Mouse (Mus musculus): ENCODE results near the gene Tcap.
A peak's percentile ranks its signal among the peaks of the same experiment; 100 is the strongest.

The Tcap gene

DNA sequence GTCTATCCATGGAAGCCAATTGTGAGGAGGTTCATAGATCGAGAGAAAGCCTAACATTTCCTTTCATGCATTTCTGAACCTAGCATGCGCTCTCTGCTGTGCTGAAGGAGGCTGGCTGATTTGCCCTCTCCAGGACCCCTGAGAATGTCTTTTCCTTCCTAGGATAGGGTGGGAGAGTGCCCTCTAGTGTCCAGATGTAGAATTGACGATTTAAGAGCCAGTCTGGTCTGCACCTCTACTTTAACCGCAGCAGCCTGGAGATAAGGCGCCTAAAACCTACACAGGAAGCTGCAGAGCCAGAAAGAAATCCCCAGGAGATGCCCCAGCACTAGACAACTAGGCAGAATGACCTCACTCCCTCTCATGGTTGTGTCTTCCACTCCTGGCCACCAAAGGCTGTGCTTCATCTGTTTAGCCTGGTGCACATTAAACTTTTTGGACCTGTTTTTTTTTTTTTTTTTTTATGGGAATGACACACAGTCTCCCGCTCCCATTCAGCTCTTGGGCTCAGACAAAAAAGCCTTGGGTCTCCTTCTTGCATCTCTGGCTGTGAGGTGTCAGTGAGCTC lies 27.8 kb upstream of the Tcap start:
- peak; percentile 53 for DNase-seq (ENCODE audit: low spot score)

DNA sequence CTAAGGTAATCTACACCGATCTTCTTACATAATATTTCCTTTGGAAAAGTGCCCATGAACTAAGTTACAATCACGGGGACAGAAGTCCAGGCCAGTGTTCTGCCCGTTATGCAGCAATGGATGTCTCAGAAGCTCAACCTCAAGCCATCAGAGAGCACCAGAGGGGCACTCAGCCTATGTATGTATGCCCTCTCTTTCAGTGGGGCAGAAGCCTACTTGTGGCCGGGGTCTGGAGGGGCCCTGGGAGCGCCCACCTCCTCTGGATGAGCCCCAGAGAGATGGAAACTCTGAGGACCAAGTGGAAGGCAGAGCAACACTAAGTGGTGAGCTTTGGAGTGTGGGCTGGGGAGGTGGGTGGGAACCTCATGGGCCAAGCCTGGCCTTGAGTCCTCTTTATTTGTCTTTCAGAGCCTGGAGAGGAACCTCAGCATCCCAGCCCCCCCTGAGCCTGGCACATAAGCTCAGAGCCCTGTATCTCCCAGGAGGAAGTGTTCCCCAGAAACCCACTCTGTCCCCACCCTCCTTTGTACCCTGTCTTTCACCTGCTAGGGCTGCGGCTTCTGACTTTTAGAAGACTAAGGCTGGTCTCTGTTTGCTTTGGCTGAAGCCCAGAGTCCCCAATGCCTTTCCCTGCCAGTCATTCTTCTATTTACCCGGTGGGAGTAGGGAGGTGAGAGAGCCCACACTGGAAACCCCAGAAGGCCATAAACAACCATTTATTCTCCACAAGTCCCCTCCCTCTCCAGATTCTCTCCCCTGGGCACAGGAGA lies 26.8 kb upstream of the Tcap start:
- DNase-seq (ENCODE audit: low spot score) = no peak

GRCm38 (mm10) chr11:98357396-98358160 lies 26.0 kb upstream of the Tcap start:
- DNase-seq (ENCODE audit: low spot score) = no peak

DNA sequence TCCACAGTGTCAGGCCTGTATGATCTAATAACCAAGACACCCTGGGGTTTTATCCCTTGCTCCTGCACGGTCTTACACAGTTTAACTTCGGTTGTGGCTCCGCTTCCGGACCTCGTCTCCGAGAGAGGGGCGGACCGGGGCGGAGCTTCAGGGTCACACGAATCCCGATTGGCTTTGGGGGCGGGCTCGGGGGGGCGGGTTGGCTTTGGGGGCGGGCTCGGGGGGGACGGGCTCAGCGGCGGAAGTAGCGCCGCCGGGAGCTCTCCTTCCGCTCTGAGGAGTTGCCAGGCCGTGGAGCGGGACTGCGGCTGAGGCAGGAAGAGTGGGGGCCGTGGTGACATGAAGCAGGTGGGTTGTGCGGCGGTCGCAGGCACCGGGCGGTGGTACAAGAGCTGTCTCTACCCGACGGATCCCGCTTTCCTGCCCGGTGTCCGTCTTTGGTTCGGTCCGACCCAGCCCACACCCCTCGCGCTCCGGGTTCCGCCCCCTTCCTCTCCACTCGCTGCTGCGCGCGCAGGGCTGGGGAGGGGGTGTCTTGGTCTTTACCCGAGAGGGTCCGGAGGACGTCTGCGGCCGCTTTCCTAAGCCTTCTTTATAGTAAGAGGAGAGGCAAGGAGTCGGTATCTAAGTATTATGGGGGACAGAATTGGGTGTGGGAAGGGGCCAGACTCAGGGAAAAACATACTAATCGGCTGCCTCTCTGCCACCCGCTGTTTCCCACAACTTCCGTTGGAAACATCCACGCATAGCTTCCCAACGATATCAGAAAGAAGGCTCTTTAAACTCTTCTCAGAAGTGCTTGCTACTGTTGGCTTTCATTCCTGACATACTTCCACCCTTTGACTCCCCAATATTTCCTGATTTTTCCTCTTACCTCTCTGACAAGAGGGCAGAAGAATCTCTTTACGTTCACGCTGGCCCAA lies 25.2 kb upstream of the Tcap start, which contains the start of gene Stard3:
Stard3 (plus strand) TSS at position 208 of the 923 bp plus-strand sequence.
- DNase-seq (ENCODE audit: low spot score) = peak; percentile 92

GRCm38 (mm10) chr11:98360866-98361521 lies 22.6 kb upstream of the Tcap start:
- no peak for DNase-seq (ENCODE audit: low spot score)

DNA sequence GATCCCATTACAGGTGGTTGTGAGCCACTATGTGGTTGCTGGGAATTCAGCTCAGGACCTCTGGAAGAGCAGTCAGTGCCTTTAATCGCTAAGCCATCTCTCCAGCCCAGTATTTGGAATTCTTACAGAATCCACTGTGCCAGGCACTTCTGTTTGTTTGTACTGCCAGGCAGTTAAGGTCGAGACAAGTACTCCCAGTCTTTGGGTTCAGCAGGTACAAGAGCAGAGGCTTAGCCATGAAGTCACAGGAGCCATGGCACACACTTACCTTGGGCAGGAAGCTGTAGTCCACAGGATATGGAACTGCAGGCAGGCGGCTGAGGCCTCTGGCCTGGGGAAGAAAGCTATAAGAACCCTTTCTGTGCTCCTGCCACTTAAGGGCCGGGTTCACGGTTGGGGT lies 19.8 kb upstream of the Tcap start:
- no peak for DNase-seq (ENCODE audit: low spot score)

DNA sequence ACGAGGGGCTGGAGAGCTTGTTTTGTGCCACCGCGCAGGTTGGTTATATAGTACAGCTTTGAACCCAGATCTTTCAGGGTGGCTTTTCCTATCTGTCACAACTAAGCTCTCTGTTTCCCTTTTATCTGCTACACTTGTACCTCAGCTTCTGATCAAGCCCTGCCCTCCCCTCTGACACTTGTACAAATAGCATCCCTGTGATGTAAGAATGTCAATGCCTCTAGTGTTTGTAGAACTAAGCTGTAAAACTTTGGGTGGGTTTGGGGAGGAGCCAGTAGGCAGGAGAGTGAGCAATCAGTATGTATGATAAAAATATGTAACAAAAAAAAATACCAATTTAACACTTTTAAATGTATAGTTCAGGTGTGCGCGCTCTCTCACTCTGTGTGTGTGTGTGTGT lies 19.2 kb upstream of the Tcap start:
- DNase-seq (ENCODE audit: low spot score) = no peak

DNA sequence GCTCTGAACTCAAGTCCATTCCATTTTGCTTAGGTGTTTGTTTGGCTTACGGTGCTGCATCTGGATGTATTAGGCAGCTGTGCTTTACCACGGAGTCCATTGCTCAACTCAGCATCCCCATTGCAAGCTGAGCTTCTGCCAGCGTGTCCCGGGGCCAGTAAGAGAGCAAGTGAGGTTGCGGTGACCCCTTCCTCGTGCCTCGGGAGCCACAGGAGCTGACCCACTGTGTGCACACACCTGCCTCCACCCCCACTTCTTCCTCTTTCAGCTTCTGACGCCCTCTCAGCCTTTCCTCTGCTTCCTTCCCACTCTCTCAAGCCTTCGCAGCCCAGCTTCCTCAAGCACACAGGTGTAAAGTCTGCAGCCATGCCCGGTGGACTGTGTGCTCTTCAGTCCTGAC lies 17.3 kb upstream of the Tcap start:
- DNase-seq (ENCODE audit: low spot score) = no peak

- DNase-seq (ENCODE audit: low spot score) = no peak
These were observed 16.3 kb upstream of the Tcap start for GRCm38 (mm10) chr11:98367171-98367862.

- no peak for DNase-seq (ENCODE audit: low spot score)
These were observed 15.8 kb upstream of the Tcap start for GRCm38 (mm10) chr11:98367863-98368186.

DNA sequence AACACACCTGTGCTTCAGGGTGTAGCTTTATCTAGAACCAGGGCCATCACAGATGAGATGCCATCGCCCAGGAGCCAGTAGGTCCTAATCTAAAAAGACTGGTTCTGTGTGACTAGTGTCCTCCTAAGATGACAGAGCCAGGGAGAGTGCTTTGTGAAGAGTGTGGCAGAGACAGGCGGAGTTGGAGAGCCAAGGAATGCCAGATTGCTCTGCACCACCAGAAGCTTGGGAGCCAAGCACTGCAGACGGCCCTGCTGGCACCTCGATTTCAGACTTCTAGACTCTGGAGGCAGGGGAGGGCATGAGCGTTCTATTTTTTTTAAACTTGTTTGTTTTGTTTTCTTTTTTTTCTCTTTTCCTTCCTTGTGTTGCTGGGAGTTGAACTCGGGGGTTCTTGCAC lies 14.3 kb upstream of the Tcap start:
- DNase-seq (ENCODE audit: low spot score) = no peak

DNA sequence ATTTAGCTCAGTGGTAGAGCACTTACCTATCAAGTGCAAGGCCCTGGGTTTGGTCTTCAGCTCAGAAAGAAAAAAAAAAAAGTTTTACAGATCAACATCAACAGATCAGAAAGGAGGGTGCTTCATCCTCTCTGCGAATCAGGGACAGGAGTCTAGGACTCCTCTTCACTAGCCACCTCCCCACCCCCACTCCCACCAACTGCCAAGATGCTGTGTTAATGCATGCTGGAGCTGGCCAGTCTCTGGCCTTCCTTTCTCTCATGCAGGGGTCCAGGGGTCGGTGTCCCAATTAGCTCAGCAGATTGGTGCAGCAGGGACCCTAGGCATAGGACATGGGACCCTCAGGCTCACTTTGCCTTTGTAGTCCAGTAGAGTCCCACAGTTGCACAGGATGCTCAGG lies 13.0 kb upstream of the Tcap start:
- no peak for DNase-seq (ENCODE audit: low spot score)

DNA sequence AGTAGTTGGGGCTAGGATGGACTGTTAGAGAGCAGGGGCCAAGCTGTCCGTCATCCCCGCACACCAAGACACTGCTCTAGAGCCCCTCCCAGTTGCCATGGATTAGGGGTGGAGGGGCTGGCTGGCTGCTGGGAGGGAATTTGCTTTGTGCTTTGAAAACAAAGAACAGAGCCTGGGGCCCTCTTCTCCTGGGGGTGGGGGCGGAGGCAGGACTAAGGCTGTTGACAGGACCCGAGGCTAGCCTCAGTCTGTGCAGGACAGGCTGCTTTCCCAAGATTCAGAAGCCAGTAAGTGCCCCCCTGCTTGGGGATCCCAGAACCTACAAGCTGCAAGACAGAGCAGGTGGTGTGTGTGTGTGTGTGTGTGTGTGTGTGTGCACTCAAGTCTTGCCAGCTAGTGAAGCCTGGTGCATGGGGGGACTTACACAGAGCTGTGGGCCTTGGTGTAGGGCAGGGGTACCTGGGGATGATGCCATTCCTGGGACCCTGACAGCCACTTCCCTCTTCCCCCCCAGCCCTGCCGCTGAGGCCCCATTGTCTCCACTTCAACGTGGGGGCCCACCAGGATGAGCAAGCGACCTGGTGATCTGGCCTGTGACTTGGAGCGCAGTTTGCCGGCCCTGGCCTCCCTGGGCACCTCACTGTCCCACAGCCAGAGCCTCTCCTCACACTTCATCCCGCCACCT lies 11.9 kb upstream of the Tcap start:
- no peak for DNase-seq (ENCODE audit: low spot score)

DNA sequence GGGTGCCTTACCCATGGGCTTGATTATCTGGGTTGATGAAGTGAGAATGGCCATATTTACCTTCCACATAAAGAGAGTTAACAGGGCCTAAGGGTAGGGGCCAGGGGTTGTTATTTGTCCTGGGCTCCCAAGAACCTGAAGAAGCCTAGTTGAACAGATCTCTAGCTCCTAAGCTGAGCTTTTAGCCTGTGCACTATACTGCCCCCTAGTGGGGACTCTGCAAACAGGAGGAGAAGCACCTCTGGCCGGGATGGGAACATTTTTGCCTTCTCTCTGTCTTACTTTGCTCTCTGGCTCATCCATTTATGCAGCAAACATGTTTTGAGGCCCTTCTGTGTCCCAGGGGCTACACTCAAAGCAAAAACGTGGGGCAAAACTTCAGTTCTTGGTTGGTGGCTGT lies 11.2 kb upstream of the Tcap start:
- DNase-seq (ENCODE audit: low spot score) = no peak

- no peak for DNase-seq (ENCODE audit: low spot score)
These were observed 10.4 kb upstream of the Tcap start for GRCm38 (mm10) chr11:98373244-98373643.

- no peak for DNase-seq (ENCODE audit: low spot score)
These were observed 9.3 kb upstream of the Tcap start for GRCm38 (mm10) chr11:98374266-98374665.

DNA sequence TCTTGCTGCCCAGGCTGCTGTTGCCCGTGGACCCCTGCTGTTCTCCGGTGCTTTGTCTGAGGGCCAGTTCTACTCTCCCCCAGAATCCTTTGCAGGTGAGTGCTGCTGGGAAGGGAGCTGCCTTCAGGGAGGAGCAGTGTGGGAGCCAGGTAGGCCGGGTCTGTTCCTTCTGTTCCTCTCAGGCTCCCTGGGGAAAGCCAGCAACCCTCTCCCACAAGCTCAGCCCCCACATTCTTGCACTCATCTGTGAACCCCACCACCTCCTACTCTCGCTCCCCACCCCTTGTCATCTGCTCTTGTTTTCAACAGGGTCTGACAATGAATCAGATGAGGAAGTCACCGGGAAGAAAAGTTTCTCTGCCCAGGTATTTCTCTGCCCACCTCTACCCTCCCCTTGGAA lies 6.9 kb upstream of the Tcap start:
- DNase-seq (ENCODE audit: low spot score) = no peak

- DNase-seq (ENCODE audit: low spot score) = no peak
These were observed 5.8 kb upstream of the Tcap start for GRCm38 (mm10) chr11:98377787-98378186.

DNA sequence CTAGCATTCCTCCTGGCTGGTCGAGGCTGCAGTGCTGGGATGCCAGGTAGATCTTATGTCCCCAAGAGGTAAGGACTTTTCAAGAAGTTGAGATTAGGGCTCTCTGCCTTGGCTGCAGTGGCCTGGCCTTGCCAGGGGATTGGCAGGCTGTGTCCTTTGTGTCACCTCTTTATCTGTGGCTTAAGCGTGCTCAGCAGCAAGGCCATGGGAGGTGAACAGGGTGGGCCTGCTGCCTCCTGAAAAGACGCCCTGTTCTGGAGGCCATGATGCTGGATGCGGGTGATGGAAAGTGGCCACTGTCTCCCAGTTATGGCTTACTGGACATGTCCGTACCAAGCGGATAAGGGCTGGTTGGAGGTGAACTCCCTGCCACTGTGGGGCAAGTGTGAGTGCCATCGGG lies 4.2 kb upstream of the Tcap start:
- DNase-seq (ENCODE audit: low spot score) = no peak

GRCm38 (mm10) chr11:98380106-98380505 lies 3.5 kb upstream of the Tcap start:
- DNase-seq (ENCODE audit: low spot score) = no peak

DNA sequence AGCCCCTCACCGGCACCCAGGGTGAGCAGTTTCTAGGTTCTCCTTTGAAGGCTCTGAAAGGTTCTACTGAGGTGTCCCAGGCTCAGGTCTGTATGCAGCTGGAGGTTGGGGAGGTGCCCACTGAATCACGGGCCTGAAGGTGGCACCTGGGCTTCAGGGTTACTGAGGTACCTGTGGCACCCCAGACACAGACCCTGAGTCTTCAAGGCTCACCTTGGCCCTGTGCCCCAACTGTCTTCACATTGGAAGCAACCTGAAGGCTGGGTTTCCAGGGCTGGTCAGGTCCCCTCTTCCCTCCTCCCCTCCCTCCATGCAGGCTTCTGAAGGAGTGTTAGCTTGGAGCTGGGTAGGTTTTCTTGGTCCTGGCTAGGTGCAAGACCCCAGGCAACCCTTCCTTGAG lies 2.0 kb upstream of the Tcap start:
- DNase-seq (ENCODE audit: low spot score) = no peak
